Mouse (Mus musculus): ENCODE data around the gene Gnmt. TPM values are rescaled to one million over a fixed set of nuclear protein-coding genes. Genes with fewer than 3 reads are reported as not detected.
"Not testable (repeated sequence)": the region's sequence is repeated elsewhere in the genome, so short reads cannot be mapped to it uniquely, and the experiment has no call there.

Gnmt gene
- polyA plus RNA-seq, 1 experiment, result 54.3 TPM

DNA sequence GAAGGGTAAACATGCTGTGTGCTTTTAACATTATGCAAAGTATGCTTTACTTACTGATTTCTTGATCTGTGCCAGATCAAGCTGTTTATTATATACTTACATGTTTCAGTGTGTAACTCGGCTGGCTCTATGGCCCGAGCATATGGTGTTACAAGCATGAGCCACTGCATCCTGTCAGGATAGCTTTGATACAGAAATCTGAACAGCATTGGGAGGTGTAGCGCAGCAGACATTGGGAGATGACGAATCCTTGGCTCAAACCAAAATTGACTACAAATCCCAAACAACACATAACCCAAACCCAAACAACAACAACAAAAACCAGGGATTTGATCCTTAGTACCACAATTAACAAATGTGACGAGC, 43.1 kb upstream of the Gnmt start:
- peak overlapping the region; percentile 75 for H3K27ac ChIP-seq (ENCODE audit: insufficient read depth, low read depth, low read length)
- no peak for DNase-seq
- peaks cover 7% of the 10 kb centered on the region; the same call in 1 of the 2 replicates for H3K4me1 ChIP-seq (ENCODE audit: control insufficient read depth, insufficient read depth, low read length)
- peak overlapping the region; percentile 89 for H3K4me3 ChIP-seq (ENCODE audit: insufficient read depth, low read depth, low read length)
- TF ChIP-seq CTCF (conservative IDR thresholded peaks at IDR 0.05; ENCODE audit: insufficient read depth, insufficient read length, low read depth, low read length), result no peak
- no peak for TF ChIP-seq POLR2A (IDR thresholded peaks at IDR 0.05; ENCODE audit: low read depth, low read length)
- peaks cover 1% of the 10 kb centered on the region; the same call in 1 of the 2 replicates for H3K36me3 ChIP-seq (ENCODE audit: control insufficient read depth, insufficient read depth, low read length)
- no peaks in the 10 kb centered on the region for H3K27me3 ChIP-seq (replicated peaks; ENCODE audit: control insufficient read depth, insufficient read depth, low read length)
- 4% methylated on average over 5 of the region's 5 CpGs for WGBS

DNA sequence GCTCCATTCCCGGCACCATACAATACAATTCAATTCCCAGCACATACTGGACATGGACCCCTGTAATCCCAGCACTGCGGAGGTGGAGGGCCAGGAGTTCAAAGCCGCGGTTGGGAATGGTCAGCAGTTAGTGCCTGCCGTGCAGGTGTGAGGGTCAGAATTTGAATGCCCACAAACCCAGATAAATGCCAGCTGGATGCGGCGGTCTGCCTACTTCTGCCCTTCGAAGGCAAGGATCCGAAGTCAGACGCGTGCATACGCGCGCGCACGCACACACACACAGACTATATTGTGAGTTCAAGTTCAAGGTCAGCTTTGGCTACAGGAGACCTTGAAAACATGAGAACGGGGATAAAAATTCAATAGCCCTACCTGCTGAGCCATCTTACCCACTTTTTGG, 42.6 kb upstream of the Gnmt start:
- 65% methylated on average over 17 of the region's 17 CpGs for WGBS
- Histone ChIP-seq H3K4me3 (ENCODE audit: insufficient read depth, low read depth, low read length) (no peak overlapping the region), H3K27ac (ENCODE audit: insufficient read depth, low read depth, low read length) (no peak overlapping the region), H3K27me3 (replicated peaks; ENCODE audit: control insufficient read depth, insufficient read depth, low read length) (no peaks in the 10 kb centered on the region), H3K36me3 (ENCODE audit: control insufficient read depth, insufficient read depth, low read length) (peaks cover 1% of the 10 kb centered on the region; the same call in 1 of the 2 replicates), H3K4me1 (ENCODE audit: control insufficient read depth, insufficient read depth, low read length) (peaks cover 7% of the 10 kb centered on the region; the same call in 1 of the 2 replicates)
- no peak for DNase-seq
- TF ChIP-seq POLR2A (IDR thresholded peaks at IDR 0.05; ENCODE audit: low read depth, low read length), result no peak
- TF ChIP-seq CTCF (conservative IDR thresholded peaks at IDR 0.05; ENCODE audit: insufficient read depth, insufficient read length, low read depth, low read length), result no peak

DNA sequence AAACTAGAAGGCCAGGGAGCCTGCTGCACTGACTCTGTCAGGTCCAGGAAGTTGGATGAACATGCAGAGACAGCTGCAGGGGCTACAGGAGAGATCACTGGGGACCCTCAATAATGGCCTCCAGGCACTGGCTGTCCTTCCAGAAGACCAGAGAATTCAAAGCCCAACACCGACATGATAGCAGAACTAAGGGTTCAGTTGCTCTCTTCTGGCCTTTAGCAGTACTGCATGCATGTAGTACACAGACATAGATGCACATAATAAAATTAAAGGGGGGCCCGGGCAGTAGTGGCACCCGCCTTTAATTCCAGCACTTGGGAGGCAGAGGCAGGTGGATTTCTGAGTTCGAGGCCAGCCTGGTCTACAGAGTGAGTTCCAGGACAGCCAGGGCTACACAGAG, 42.1 kb upstream of the Gnmt start:
- Histone ChIP-seq H3K27me3 (replicated peaks; ENCODE audit: control insufficient read depth, insufficient read depth, low read length) (no peaks in the 10 kb centered on the region), H3K36me3 (ENCODE audit: control insufficient read depth, insufficient read depth, low read length) (peaks cover 1% of the 10 kb centered on the region; the same call in 1 of the 2 replicates), H3K4me1 (ENCODE audit: control insufficient read depth, insufficient read depth, low read length) (peaks cover 7% of the 10 kb centered on the region; the same call in 1 of the 2 replicates), H3K4me3 (ENCODE audit: insufficient read depth, low read depth, low read length) (no peak overlapping the region), H3K27ac (ENCODE audit: insufficient read depth, low read depth, low read length) (no peak overlapping the region)
- 84% methylated on average over 4 of the region's 4 CpGs for WGBS
- TF ChIP-seq CTCF (conservative IDR thresholded peaks at IDR 0.05; ENCODE audit: insufficient read depth, insufficient read length, low read depth, low read length) (no peak), POLR2A (IDR thresholded peaks at IDR 0.05; ENCODE audit: low read depth, low read length) (no peak)
- no peak for DNase-seq

DNA sequence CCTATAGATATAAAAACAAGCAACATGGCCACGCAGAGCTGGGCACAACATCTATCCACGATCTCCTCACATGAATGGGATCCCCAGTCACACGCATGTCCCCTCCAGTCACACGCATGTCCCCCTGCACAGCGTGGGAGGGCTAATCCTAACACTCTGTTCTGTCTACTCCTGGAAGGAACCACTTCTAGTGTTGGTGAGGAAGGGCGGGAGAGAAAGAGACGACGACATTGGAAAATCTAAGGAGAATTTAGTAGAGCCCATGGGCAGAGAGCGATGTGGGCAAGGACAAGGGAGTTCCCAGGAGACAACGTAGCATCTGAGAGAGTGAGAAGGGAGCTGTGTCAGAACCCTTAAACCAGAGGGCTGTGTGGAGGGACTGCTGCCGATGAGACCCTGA, 41.6 kb upstream of the Gnmt start:
- Histone ChIP-seq H3K4me3 (ENCODE audit: insufficient read depth, low read depth, low read length) (no peak overlapping the region), H3K27ac (ENCODE audit: insufficient read depth, low read depth, low read length) (no peak overlapping the region), H3K36me3 (ENCODE audit: control insufficient read depth, insufficient read depth, low read length) (no peaks in the 10 kb centered on the region), H3K27me3 (replicated peaks; ENCODE audit: control insufficient read depth, insufficient read depth, low read length) (no peaks in the 10 kb centered on the region), H3K4me1 (ENCODE audit: control insufficient read depth, insufficient read depth, low read length) (peaks cover 7% of the 10 kb centered on the region; the same call in 1 of the 2 replicates)
- DNase-seq, result no peak
- 91% methylated on average over 11 of the region's 11 CpGs for WGBS
- TF ChIP-seq POLR2A (IDR thresholded peaks at IDR 0.05; ENCODE audit: low read depth, low read length) (no peak), CTCF (conservative IDR thresholded peaks at IDR 0.05; ENCODE audit: insufficient read depth, insufficient read length, low read depth, low read length) (no peak)

DNA sequence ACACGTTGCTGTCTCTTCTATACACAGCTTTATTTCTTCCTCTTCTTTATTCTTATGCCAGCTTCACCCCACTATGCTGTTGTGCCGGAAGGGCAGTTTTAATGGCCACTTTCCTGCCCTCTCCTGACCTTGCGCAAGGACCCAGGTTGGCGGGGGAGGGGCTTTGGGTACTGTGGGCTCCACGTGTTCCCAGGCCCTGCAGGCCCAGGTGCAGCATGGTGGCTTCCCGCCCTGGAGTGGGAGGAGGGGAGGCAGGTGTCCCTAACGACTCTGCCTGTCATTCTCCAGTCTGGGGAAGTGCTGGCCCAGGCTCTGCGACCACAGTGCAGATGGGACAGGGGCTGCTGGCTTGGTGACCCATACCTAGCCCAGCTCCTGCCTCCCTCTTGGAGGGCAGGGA, 38.9 kb upstream of the Gnmt start:
- WGBS, result 33% methylated on average over 8 of the region's 8 CpGs
- Histone ChIP-seq H3K27ac (ENCODE audit: insufficient read depth, low read depth, low read length) (no peak overlapping the region), H3K27me3 (replicated peaks; ENCODE audit: control insufficient read depth, insufficient read depth, low read length) (no peaks in the 10 kb centered on the region), H3K36me3 (ENCODE audit: control insufficient read depth, insufficient read depth, low read length) (no peaks in the 10 kb centered on the region), H3K4me3 (ENCODE audit: insufficient read depth, low read depth, low read length) (no peak overlapping the region), H3K4me1 (ENCODE audit: control insufficient read depth, insufficient read depth, low read length) (peaks cover 7% of the 10 kb centered on the region; the same call in 1 of the 2 replicates)
- TF ChIP-seq POLR2A (IDR thresholded peaks at IDR 0.05; ENCODE audit: low read depth, low read length), result no peak
- no peak for TF ChIP-seq CTCF (conservative IDR thresholded peaks at IDR 0.05; ENCODE audit: insufficient read depth, insufficient read length, low read depth, low read length)
- DNase-seq, result peak; percentile 27

DNA sequence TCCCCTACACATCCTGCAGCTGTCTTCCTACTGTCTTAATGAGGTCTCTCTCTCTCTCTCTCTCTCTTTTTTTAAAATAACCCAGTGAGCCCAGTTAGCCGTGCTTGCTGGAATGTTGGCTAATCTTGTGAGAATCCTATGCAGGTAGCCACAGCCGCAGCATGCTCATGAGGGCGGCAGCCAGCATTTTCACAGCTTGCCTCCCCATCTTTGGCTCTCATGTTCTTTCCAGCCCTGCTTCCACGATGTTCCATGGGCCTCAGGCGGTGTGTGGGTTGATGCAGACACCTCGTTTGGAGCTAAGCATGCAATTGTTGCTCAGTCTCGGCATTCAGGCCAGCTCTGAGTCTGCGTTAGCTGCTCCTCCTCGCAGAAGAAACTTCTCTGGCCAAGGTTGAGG, 35.9 kb upstream of the Gnmt start:
- H3K36me3 ChIP-seq (ENCODE audit: control insufficient read depth, insufficient read depth, low read length); H3K27me3 ChIP-seq (replicated peaks; ENCODE audit: control insufficient read depth, insufficient read depth, low read length); H3K4me3 ChIP-seq (ENCODE audit: insufficient read depth, low read depth, low read length); H3K4me1 ChIP-seq (ENCODE audit: control insufficient read depth, insufficient read depth, low read length); DNase-seq; H3K27ac ChIP-seq (ENCODE audit: insufficient read depth, low read depth, low read length): not testable (repeated sequence)
- 67% methylated on average over 9 of the region's 9 CpGs for WGBS

DNA sequence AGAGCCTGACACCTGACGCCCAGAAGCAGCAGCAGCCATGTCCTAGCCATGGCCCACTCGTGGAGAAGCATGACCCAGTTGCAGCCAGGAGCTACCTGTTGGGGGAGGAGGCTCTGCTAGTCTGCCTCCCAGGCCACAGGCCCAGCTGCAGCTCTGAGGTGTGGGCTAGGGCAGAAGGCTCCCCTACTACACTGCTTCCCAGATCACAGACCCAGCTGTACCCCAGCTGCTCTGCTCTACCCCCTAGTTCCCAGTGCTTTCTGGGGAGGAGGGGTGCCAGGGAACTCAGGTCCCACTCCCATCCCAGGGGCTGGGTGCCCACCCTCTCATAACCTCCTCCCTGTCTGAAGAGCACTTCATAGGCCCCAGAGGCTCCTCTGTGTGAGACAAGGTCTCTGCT, 34.6 kb upstream of the Gnmt start, which contains the start of gene Ptcra:
TSS of gene Ptcra (minus strand) at position 169 of the 400 bp plus-strand sequence.
- no peak for TF ChIP-seq CTCF (conservative IDR thresholded peaks at IDR 0.05; ENCODE audit: insufficient read depth, insufficient read length, low read depth, low read length)
- TF ChIP-seq POLR2A (IDR thresholded peaks at IDR 0.05; ENCODE audit: low read depth, low read length), result no peak
- no peak for DNase-seq
- no peaks in the 10 kb centered on the region for H3K36me3 ChIP-seq (ENCODE audit: control insufficient read depth, insufficient read depth, low read length)
- no peaks in the 10 kb centered on the region for H3K4me1 ChIP-seq (ENCODE audit: control insufficient read depth, insufficient read depth, low read length)
- no peaks in the 10 kb centered on the region for H3K27me3 ChIP-seq (replicated peaks; ENCODE audit: control insufficient read depth, insufficient read depth, low read length)
- no peak within 1 kb of the TSS for H3K27ac ChIP-seq (ENCODE audit: insufficient read depth, low read depth, low read length)
- WGBS, result 53% methylated on average over 2 of the region's 2 CpGs
- H3K4me3 ChIP-seq (ENCODE audit: insufficient read depth, low read depth, low read length), result no peak within 1 kb of the TSS

DNA sequence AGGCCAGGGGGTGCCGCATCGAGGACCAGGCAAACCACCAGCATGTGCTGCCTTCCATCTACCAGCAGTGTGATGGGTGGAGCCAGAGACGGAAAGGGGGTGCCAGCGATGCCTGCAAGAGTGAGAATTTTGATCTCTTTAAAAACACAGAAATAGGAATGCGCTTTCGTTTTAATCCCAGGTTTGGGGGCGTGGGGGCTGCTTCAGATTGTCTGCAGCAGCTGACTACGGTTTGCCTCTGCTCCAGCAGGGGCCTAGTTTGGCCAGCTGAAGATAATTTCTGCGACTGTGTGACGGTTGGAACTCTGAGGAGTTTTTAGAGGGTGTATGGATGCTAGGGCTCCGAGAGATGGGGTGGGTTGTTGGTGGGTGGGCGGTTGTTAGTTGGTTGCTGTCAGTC, 29.8 kb upstream of the Gnmt start:
- H3K27me3 ChIP-seq (replicated peaks; ENCODE audit: control insufficient read depth, insufficient read depth, low read length), result no peaks in the 10 kb centered on the region
- DNase-seq, result no peak
- H3K27ac ChIP-seq (ENCODE audit: insufficient read depth, low read depth, low read length), result no peak overlapping the region
- no peaks in the 10 kb centered on the region for H3K36me3 ChIP-seq (ENCODE audit: control insufficient read depth, insufficient read depth, low read length)
- WGBS, result 88% methylated on average over 12 of the region's 12 CpGs
- H3K4me3 ChIP-seq (ENCODE audit: insufficient read depth, low read depth, low read length), result no peak overlapping the region
- H3K4me1 ChIP-seq (ENCODE audit: control insufficient read depth, insufficient read depth, low read length), result no peaks in the 10 kb centered on the region
- no peak for TF ChIP-seq CTCF (conservative IDR thresholded peaks at IDR 0.05; ENCODE audit: insufficient read depth, insufficient read length, low read depth, low read length)
- no peak for TF ChIP-seq POLR2A (IDR thresholded peaks at IDR 0.05; ENCODE audit: low read depth, low read length)
